Mouse (Mus musculus) heart, embryonic 10.5 days (tissue): Measurements from ENCODE around the gene Arhgef2. TPM values are rescaled to one million over a fixed set of nuclear protein-coding genes. Genes with fewer than 3 reads are reported as not detected.

Experiments used
- DNase-seq: peaks from one replicate; pipeline ENCODE4 v3.0.0-alpha.2; 2017; ENCODE audit warnings: low spot score
- H3K27ac ChIP-seq: fragments of 300-500 bp; sonication (generic); 2 replicates; pipeline ENCODE4 v1.5.1; 2016; ENCODE audit warnings: mild to moderate bottlenecking
- H3K27me3 ChIP-seq: fragments of 300-500 bp; sonication (generic); 2 replicates; pipeline ENCODE4 v1.6.1; 2016; ENCODE audit warnings: mild to moderate bottlenecking; ENCODE audit not compliant: poor library complexity, insufficient read depth, severe bottlenecking
- H3K36me3 ChIP-seq: fragments of 300-500 bp; sonication (generic); 2 replicates; pipeline ENCODE4 v1.6.1; 2016; ENCODE audit warnings: mild to moderate bottlenecking, moderate library complexity
- H3K4me1 ChIP-seq: fragments of 300-500 bp; sonication (generic); 2 replicates; pipeline ENCODE4 v1.6.1; 2016; ENCODE audit warnings: mild to moderate bottlenecking
- H3K4me3 ChIP-seq: fragments of 300-500 bp; sonication (generic); 2 replicates; pipeline ENCODE4 v1.5.1; 2016; ENCODE audit warnings: mild to moderate bottlenecking, moderate library complexity
- H3K9me3 ChIP-seq: fragments of 300-500 bp; sonication (generic); 2 replicates; pipeline ENCODE4 v1.6.1; 2016; ENCODE audit warnings: mild to moderate bottlenecking, moderate library complexity
- WGBS: fragments of 180-500 bp; shearing (Covaris S2); methylation state at CpG from one replicate; pipeline ENCODE4 v1.1.7; 2016; 5-methylcytosine and 5-hydroxymethylcytosine counted together
- polyA plus RNA-seq: library from polyadenylated mRNA; unstranded; fragments of >200 nt; fragmentation: Nextera tagmentation; extraction: Ambion mirVana; gene quantifications from 2 replicates; pipeline ENCODE4 v1.2.1, GENCODE M21; 2016

Gene Arhgef2
- polyA plus RNA-seq, 1 experiment from 2014 or later = 108 TPM

DNA sequence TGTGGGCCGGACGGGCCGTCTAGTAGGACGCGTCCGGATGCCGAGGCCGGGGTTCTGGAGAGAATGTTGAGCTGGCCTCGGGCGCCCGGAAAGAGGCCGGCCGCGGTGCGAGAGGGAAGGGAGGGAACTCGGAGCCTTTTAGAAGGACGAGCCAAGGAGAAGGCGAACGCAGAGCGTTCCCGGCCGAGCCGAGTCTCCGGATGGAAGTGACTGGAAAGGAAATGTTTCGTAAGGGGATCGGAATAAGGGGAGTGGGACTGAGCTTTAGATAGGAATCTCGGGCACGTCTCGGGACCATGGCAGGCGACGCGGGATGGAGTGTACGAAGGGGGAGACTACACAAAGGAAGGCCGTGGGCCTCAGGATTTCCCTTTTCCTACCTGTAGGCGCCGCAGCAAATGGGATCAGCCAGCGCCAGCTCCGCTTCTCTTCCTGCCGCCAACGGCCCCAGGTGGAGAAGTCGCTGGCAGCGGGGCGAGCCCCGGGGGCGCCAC lies 80.2 kb downstream of the Arhgef2 start:
- Histone ChIP-seq H3K9me3 (no peaks in the 10 kb centered on the region), H3K27me3 (no peaks in the 10 kb centered on the region), H3K4me1 (peaks cover 15% of the 10 kb centered on the region), H3K27ac (peak overlapping the region; percentile 99), H3K36me3 (peaks cover 35% of the 10 kb centered on the region), H3K4me3 (peak overlapping the region; percentile 96)
- WGBS = under 1% methylated on average over 45 of the region's 45 CpGs
- DNase-seq = no peak

DNA sequence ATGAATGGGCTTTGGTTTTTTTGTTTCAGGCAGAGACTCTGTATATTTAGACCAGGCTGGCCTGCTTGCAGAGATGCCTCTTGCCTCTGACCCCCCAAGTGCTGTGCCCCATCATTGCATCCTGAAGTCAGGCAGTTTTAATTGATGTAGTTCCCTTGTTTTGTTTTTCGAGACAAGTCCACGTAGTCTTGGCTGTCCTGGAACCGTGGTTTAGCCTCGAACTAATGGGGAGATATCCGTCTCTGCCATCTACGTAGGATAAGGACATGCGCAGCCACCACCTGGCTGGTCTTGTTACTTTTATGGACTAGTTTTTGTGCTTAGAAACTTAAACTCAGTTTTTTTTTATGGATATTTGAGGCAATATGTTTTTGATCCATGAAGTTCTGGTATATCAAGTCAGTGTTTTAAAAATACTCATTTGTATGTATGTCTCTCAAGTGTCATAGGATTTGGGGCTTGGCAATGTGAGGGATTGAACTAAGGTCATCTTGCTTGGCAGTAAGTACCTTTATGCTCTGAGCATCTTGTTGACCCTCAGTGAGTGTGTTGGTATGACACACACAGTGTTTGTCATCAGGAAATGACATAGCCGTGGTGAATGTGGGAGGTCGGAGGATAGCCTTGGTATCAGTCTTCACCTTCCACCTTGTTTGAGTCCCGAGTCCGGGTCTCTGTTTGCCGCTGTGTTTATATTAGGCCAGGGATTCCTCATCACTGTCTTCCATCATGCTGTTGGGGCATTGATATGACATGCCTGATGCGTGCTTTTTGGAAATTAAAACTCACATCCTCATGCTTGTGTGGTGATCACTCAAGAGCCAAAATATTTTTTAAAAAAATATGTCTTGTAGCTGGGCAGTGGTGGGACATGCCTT lies 81.2 kb downstream of the Arhgef2 start:
- 39% methylated on average over 13 of the region's 13 CpGs for WGBS
- H3K27ac ChIP-seq = peak overlapping the region; percentile 99

DNA sequence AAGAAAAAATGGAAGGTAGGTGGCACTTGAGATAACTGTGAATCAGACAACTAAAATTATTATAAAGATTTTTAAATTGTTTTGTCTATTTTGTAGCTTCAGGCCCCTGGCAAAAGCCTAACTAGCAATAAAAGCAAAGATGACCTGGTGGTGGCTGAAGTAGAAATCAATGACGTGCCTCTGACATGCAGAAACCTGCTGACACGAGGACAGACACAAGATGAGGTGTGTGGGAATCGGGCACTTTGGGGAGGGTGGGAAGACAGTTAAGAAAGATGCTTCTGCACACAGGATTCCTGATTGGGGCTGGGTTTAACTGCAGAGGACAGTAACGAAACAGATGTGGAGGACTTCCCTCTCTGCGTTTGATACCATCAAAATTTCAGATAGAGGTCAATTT lies 83.3 kb downstream of the Arhgef2 start:
- Histone ChIP-seq H3K9me3 (no peaks in the 10 kb centered on the region), H3K27ac (no peak overlapping the region), H3K36me3 (peaks cover 63% of the 10 kb centered on the region), H3K27me3 (no peaks in the 10 kb centered on the region), H3K4me3 (no peak overlapping the region), H3K4me1 (peaks cover 15% of the 10 kb centered on the region)
- 86% methylated on average over 5 of the region's 5 CpGs for WGBS
- DNase-seq = no peak

More for the DNA sequence above, 81.2 kb downstream of the Arhgef2 start:
- H3K36me3 ChIP-seq = peaks cover 44% of the 10 kb centered on the region
- peak; percentile 73 for DNase-seq
- H3K9me3 ChIP-seq = no peaks in the 10 kb centered on the region
- peaks cover 15% of the 10 kb centered on the region for H3K4me1 ChIP-seq
- no peaks in the 10 kb centered on the region for H3K27me3 ChIP-seq
- peak overlapping the region; percentile 96 for H3K4me3 ChIP-seq

DNA sequence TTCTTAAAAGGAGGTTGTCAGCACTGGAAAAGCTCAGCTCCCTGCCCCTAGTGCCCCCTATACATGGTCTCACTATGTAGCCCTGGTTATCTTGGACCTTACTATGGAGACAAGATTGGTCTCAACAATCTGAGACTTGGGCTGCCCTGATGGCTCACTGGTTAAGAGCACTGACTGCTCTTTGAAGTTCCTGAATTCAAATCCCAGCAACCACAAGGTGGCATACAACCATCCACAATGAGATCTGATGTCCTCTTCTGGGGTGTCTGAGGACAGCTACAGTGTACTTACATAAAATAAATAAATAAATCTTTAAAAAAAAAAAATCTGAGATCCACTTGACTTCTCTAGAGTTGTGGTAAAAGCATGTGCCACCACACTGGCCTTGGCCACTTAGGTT lies 89.8 kb downstream of the Arhgef2 start:
- Histone ChIP-seq H3K36me3 (peaks cover 97% of the 10 kb centered on the region), H3K27me3 (no peaks in the 10 kb centered on the region), H3K27ac (no peak overlapping the region), H3K4me3 (no peak overlapping the region), H3K9me3 (no peaks in the 10 kb centered on the region), H3K4me1 (peaks cover 5% of the 10 kb centered on the region; the same call in 1 of the 2 replicates)
- DNase-seq = no peak

Other genes starting within 250 kb of the Arhgef2 start
- 1.7 and 2.2 TPM in 2 replicates for gene Paqr6, start 241.4 kb upstream of the Arhgef2 start, polyA plus RNA-seq
- gene Bglap3, start 233.2 kb upstream of the Arhgef2 start, polyA plus RNA-seq = 0.44 TPM in 1 of 2 replicates, not detected in the other
- gene Bglap2, start 227.3 kb upstream of the Arhgef2 start, polyA plus RNA-seq = not detected in 2 replicates
- gene Bglap, start 221.5 kb upstream of the Arhgef2 start, polyA plus RNA-seq = not detected in 2 replicates
- 131 and 149 TPM in 2 replicates for gene Pmf1, start 195.6 kb upstream of the Arhgef2 start, polyA plus RNA-seq
- gene Slc25a44, start 180.8 kb upstream of the Arhgef2 start, polyA plus RNA-seq = 16.8 and 17.5 TPM in 2 replicates
- 1.7 and 4.3 TPM in 2 replicates for gene Sema4a, start 144.8 kb upstream of the Arhgef2 start, polyA plus RNA-seq
- gene Lmna, start 96.0 kb upstream of the Arhgef2 start, polyA plus RNA-seq = 57.7 and 80.7 TPM in 2 replicates
- 11.6 and 22.8 TPM in 2 replicates for gene Mex3a, start 73.6 kb upstream of the Arhgef2 start, polyA plus RNA-seq
- 1.1 and 1.6 TPM in 2 replicates for gene Rab25, start 57.7 kb upstream of the Arhgef2 start, polyA plus RNA-seq
- gene Lamtor2, start 52.9 kb upstream of the Arhgef2 start, polyA plus RNA-seq = 154 and 190 TPM in 2 replicates
- 49.5 and 62.2 TPM in 2 replicates for gene Ubqln4, start 52.2 kb upstream of the Arhgef2 start, polyA plus RNA-seq
- gene Ssr2, start 30.1 kb upstream of the Arhgef2 start, polyA plus RNA-seq = 184 and 207 TPM in 2 replicates
- not detected in 2 replicates for gene Rxfp4, start 47.2 kb downstream of the Arhgef2 start, polyA plus RNA-seq
- gene Khdc4, start 79.8 kb downstream of the Arhgef2 start, polyA plus RNA-seq = 73.3 and 87.3 TPM in 2 replicates
- 40.5 and 42.5 TPM in 2 replicates for gene Rit1, start 110.9 kb downstream of the Arhgef2 start, polyA plus RNA-seq
- gene Syt11, start 169.2 kb downstream of the Arhgef2 start, polyA plus RNA-seq = 11.8 and 15.8 TPM in 2 replicates
- gene Gon4l, start 229.3 kb downstream of the Arhgef2 start, polyA plus RNA-seq = 11.4 and 13.7 TPM in 2 replicates